Mouse (Mus musculus) activated CD4-positive, CD25-positive, alpha-beta regulatory T cell (primary cell): ENCODE measurements around the gene Myl6b. TPM values are rescaled to one million over a fixed set of nuclear protein-coding genes. Genes with fewer than 3 reads are reported as not detected.

Source experiments
- polyA plus RNA-seq, 2 experiments: library from polyadenylated mRNA; unstranded; fragments of 100-300 nt; shearing (Covaris generic); gene quantifications; one replicate each; pipeline ENCODE4 v1.2.1; 2017

The Myl6b gene
- polyA plus RNA-seq, result 1 to 10 TPM; 2.8 to 4.1 TPM

DNA sequence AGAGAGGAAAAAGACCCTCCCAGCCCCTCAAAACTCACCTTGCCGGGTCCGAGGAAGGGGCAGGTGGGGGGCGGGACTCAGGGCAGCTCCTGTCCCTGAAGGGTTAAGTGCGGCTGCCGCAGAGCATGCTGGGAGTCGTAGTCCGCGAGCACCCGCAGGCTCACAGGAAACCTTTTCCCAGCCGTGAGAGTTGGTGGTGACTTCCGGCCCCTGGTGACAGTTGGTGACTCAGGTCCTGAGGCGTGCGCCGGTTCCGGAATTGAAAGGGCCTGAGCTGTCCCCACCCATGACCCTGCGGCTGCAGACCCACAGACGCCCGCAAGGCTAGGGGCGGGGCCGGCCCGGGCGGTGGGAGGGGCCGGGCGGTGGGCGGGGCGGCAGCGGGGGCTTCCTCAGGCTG lies at the start of gene Myl6b:
Myl6b (minus strand) TSS at position 96 of the 400 bp plus-strand sequence.

DNA sequence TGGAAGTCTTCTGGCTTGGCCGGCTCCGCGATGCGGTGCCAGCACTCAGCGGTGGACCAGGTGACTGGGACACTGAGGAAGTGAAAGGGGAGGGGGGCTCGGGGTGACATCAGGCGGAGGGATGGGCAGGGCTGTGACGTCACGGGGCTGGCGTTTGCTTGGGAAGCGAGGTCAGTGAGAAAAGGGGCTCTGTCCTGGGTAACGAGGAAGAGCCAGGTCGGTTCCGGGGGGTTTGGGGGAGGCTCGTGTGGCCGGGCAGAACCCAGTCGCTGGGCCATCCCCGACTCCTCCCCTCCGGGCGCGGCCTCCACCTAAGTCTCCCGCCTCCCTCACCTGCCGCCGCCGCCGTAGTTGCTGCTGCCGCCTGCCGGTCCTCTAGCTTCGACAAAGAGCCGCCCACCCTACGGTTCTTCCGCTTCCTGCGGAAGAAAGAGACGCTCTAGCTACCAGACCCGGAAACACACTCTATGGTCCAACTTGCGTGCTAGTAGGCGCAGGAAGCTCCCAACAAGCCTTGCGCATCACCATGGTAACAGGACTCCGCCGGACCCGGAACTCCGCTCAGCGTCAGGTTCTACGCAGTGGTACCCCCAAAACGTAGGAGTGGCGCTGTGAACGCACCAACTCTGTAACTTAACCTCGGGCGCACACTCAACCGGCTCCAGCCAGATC lies 49.0 kb upstream of the Myl6b start, which contains the start of gene Zc3h10:
Zc3h10 (minus strand) TSS at position 414 of the 672 bp plus-strand sequence.

DNA sequence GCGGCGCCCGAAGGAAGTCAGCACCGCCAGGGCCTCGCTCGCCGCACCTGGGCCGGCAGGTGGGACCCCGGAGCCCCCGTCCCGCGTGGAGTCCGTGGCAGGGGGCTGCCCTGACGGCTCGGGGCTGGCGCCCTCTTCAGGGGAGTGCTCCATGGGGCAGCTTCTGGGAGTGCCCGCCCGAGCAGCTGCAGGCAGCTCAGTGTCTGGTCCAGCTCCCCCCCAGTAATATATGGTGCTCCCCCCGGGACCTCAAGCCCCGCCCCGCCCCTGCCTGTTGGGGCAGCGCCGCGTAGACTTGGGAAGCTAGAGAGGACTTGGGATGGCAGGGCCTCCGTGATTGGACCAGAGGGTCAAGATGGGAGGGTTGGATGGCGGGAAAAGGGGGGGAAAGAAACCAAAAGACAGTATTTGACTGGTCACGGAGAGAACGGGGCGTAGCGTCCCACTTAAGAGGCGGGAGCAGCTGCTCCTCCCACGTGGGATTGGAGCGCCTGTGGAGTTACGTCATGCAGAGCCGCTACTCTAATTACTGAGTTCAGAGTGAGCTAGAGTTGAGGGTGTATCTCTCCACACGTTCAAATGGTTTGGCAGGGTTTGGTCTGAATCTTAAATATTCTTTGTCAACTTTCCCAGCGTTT lies 27.3 kb upstream of the Myl6b start, which contains the start of gene Esyt1:
Esyt1 (minus strand) TSS at position 201 of the 638 bp plus-strand sequence.

DNA sequence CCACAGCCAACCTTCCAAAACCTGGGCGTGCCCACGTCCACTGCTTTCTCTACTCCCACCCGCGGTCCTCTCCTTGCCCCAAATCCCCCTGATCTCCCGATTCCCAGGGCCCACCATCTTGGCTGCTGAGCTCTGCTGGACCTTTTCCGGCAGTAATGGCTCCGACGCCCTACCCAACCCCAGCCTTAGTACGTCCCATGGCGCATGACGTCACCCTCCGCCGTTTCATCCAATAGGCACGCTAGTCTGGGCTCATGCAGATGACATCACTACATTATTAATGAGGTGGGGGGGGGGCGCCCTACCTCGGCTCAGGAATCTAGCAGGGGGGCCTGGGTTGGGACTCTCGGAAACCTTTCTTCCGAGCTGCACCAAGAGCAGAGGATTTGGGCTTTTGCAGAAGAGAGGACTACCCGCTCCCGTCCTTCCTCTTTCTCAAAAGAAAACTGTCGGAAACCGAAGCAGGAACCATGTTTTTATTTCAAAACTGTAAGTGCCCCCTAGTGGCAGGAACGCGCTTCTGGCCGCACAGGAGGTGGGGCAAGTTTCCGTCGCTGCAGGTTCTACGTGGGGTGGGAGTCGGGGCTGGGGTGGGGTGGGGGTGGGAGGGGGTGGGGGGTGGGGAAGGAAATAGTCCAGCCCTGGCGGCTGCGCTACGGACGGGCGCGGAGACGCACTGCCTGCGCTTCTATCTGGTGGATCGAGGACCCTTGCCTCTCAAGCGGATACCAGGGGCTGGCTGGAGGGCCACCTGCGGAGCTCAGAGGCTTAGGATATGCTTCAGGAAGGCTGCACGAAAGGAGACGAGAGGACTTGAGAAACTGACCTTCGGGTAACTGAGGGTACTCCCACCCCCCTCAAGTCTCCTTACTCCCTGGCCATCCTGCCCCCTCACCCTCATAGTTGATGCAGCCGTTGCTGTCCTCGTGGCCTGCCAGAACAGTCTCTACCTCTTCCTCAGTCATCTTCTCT lies 4.5 kb downstream of the Myl6b start, which contains the start of gene Myl6:
Myl6 (minus strand) TSS at position 451 of the 972 bp plus-strand sequence.

DNA sequence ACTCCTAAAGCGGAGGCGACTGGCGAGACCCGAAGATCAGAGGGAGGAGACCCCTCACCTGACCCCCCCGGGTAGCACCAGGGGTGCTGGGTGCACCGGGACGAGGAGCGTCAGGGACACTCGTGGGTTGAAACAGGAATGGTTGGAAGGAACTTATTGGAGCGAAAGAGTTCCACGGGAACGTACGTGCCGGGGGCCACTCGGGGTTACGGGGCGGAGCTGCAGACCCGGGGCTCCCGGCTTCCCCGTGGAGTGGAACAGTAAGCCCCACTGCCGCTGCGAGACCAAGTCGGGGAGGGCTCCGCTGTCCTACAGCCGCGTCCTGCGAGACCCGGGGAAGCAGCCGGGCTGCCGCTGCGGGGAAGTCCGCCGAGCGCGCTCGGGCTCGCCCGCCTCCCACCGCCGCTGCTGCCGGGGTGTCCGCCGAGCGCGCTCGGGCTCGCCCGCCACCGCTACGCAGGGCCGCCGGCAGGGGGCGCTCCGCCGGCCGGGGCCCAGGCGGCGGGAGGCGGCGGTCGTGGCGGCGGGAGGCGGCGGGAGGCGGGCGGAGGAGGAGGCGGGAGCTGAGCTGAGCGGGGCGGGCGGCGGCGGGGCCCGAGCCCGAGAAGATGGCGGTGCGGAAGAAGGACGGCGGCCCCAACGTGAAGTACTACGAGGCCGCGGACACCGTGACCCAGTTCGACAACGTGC lies 39.6 kb downstream of the Myl6b start, which contains the start of gene Smarcc2:
Smarcc2 (plus strand) TSS at position 530 of the 690 bp plus-strand sequence.

Other genes with a start within 250 kb of the Myl6b start
- gene Apon, start 244.6 kb downstream of the Myl6b start, polyA plus RNA-seq, result under 1 TPM in 1 of 2 experiments, not detected in 1; 0.14 TPM
- not detected for gene Apof, start 230.0 kb downstream of the Myl6b start, polyA plus RNA-seq
- gene Stat2, start 228.1 kb downstream of the Myl6b start, polyA plus RNA-seq, result 10 to 100 TPM; 57.7 to 94.2 TPM
- gene Il23a, start 199.9 kb downstream of the Myl6b start, polyA plus RNA-seq, result under 1 TPM in 1 of 2 experiments, not detected in 1; 0.14 TPM
- 10 to 100 TPM; 32.7 to 39.5 TPM for gene Pan2, start 195.3 kb downstream of the Myl6b start, polyA plus RNA-seq
- 100 to 1,000 TPM in 1 of 2 experiments, 10 to 100 TPM in 1; 96.0 to 137 TPM for gene Cnpy2, start 176.2 kb downstream of the Myl6b start, polyA plus RNA-seq
- gene Cs, start 161.0 kb downstream of the Myl6b start, polyA plus RNA-seq, result 100 to 1,000 TPM; 162 to 168 TPM
- 10 to 100 TPM; 34.4 to 35.4 TPM for gene Coq10a, start 129.7 kb downstream of the Myl6b start, polyA plus RNA-seq
- gene Ankrd52, start 121.6 kb downstream of the Myl6b start, polyA plus RNA-seq, result 1 to 10 TPM; 8.2 to 9.5 TPM
- under 1 TPM; 0.24 to 0.72 TPM for gene Slc39a5, start 97.5 kb downstream of the Myl6b start, polyA plus RNA-seq
- 100 to 1,000 TPM; 109 to 121 TPM for gene Nabp2, start 87.2 kb downstream of the Myl6b start, polyA plus RNA-seq
- 10 to 100 TPM; 28.9 to 37.8 TPM for gene Rnf41, start 87.0 kb downstream of the Myl6b start, polyA plus RNA-seq
- 100 to 1,000 TPM in 1 of 2 experiments, 10 to 100 TPM in 1; 97.3 to 105 TPM for gene Smarcc2, start 39.4 kb downstream of the Myl6b start, polyA plus RNA-seq
- 1,000 to 10,000 TPM; 1,605 to 1,940 TPM for gene Myl6, start 4.5 kb downstream of the Myl6b start, polyA plus RNA-seq
- 100 to 1,000 TPM; 152 to 259 TPM for gene Esyt1, start 27.2 kb upstream of the Myl6b start, polyA plus RNA-seq
- gene Zc3h10, start 49.1 kb upstream of the Myl6b start, polyA plus RNA-seq, result 10 to 100 TPM; 14.8 to 21.0 TPM
- 1,000 to 10,000 TPM; 2,295 to 3,397 TPM for gene Rpl41, start 50.6 kb upstream of the Myl6b start, polyA plus RNA-seq
- 10 to 100 TPM; 32.7 to 42.9 TPM for gene Pa2g4, start 67.3 kb upstream of the Myl6b start, polyA plus RNA-seq
- gene Erbb3, start 91.0 kb upstream of the Myl6b start, polyA plus RNA-seq, result 10 to 100 TPM in 1 of 2 experiments, 1 to 10 TPM in 1; 2.0 to 15.0 TPM
- 1,000 to 10,000 TPM in 1 of 2 experiments, 100 to 1,000 TPM in 1; 586 to 1,014 TPM for gene Rps26, start 128.1 kb upstream of the Myl6b start, polyA plus RNA-seq
- gene Ikzf4, start 147.3 kb upstream of the Myl6b start, polyA plus RNA-seq, result 10 to 100 TPM; 77.6 to 81.2 TPM
- gene Suox, start 175.4 kb upstream of the Myl6b start, polyA plus RNA-seq, result 10 to 100 TPM; 45.6 to 47.3 TPM
- gene Rab5b, start 197.6 kb upstream of the Myl6b start, polyA plus RNA-seq, result 10 to 100 TPM; 36.9 to 40.5 TPM
- gene Pmel, start 205.5 kb upstream of the Myl6b start, polyA plus RNA-seq, result 1 to 10 TPM; 3.4 to 6.2 TPM
- 10 to 100 TPM; 42.5 to 47.5 TPM for gene Cdk2, start 206.3 kb upstream of the Myl6b start, polyA plus RNA-seq
- 100 to 1,000 TPM; 586 to 621 TPM for gene Dgka, start 246.2 kb upstream of the Myl6b start, polyA plus RNA-seq
- gene Pym1, start 249.2 kb upstream of the Myl6b start, polyA plus RNA-seq, result 10 to 100 TPM; 40.9 to 52.5 TPM